Mouse (Mus musculus) lung, adult 2 months (tissue): Measurements from ENCODE around the gene Cfap299.
"Not testable (repeated sequence)": the region's sequence is repeated elsewhere in the genome, so short reads cannot be mapped to it uniquely, and the experiment has no call there.

Experiments
- CTCF ChIP-seq: fragments of 200-500 bp; IDR thresholded peaks from 2 replicates; pipeline ENCODE4 v1.5.1; 2011; ENCODE audit warnings: mild to moderate bottlenecking, low read length, control low read depth; ENCODE audit not compliant: insufficient read depth
- POLR2A ChIP-seq: fragments of 200-500 bp; IDR thresholded peaks from 2 replicates; pipeline ENCODE4 v1.6.1; 2011; ENCODE audit warnings: low read depth, mild to moderate bottlenecking, control low read depth, low read length, borderline replicate concordance; ENCODE audit errors: extremely low read depth

DNA sequence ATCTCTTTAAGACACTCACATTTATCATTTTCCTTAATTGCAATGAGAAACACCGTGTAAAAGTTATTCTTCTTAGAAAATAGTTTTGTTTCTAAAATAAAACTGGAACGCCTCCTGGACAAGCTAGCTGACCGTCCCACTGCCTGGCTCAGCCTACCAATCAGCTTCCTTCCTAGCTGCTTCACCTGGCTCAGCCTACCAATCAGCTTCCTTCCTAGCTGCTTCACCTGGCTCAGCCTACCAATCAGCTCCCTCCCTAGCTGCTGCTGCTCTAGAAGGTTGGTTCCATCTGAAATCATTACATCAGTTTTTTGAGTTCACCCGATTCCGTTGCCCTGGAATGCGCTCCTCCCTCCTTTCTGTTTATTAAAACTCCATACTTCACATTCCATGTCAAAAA is 247.4 kb downstream of the Cfap299 start:
- TF ChIP-seq POLR2A, CTCF: not testable (repeated sequence)
